Mouse (Mus musculus) limb, embryonic 11.5 days (tissue): Measurements from ENCODE around the gene Grip1. TPM values are rescaled to one million over a fixed set of nuclear protein-coding genes. Genes with fewer than 3 reads are reported as not detected.
A peak's percentile ranks its signal among the peaks of the same experiment; 100 is the strongest.

ENCODE experiments used
- ATAC-seq: fragments of 200-750 bp; cut with Nextera tagmentation; 2 replicates; pipeline ENCODE4 v1.8.0; 2017; ENCODE audit warnings: low read depth; ENCODE audit not compliant: insufficient number of reproducible peaks, low FRiP score, low TSS enrichment
- DNase-seq: peaks from one replicate; pipeline ENCODE4 v3.0.0-alpha.2; 2015; ENCODE audit warnings: low spot score
- H3K27ac ChIP-seq: fragments of 300-500 bp; sonication (generic); replicated peaks from 2 replicates; pipeline ENCODE4 v1.5.1; 2014; ENCODE audit warnings: low read depth, mild to moderate bottlenecking, low read length
- H3K27me3 ChIP-seq: fragments of 300-500 bp; sonication (generic); 2 replicates; pipeline ENCODE4 v1.6.1; 2014; ENCODE audit warnings: mild to moderate bottlenecking, low read length, mixed read lengths; ENCODE audit not compliant: control insufficient read depth, insufficient read depth
- H3K36me3 ChIP-seq: fragments of 300-500 bp; sonication (generic); 2 replicates; pipeline ENCODE4 v1.6.1; 2014; ENCODE audit warnings: mild to moderate bottlenecking, low read length, moderate library complexity, mixed read lengths; ENCODE audit not compliant: control insufficient read depth, insufficient read depth
- H3K4me1 ChIP-seq: fragments of 300-500 bp; sonication (generic); 2 replicates; pipeline ENCODE4 v1.6.1; 2014; ENCODE audit warnings: low read length, mixed read lengths; ENCODE audit not compliant: control insufficient read depth, insufficient read depth
- H3K4me2 ChIP-seq: fragments of 300-500 bp; sonication (generic); 2 replicates; pipeline ENCODE4 v1.6.1; 2014; ENCODE audit warnings: low read depth, mild to moderate bottlenecking, moderate library complexity; ENCODE audit not compliant: severe bottlenecking
- H3K4me3 ChIP-seq: fragments of 300-500 bp; sonication (generic); 2 replicates; pipeline ENCODE4 v1.5.1; 2014; ENCODE audit warnings: low read depth, low read length
- H3K9ac ChIP-seq: fragments of 300-500 bp; sonication (generic); 2 replicates; pipeline ENCODE4 v1.6.1; 2014; ENCODE audit warnings: mild to moderate bottlenecking, low read length
- H3K9me3 ChIP-seq: fragments of 300-500 bp; sonication (generic); 2 replicates; pipeline ENCODE4 v1.6.1; 2016; ENCODE audit warnings: low read length; ENCODE audit not compliant: control insufficient read depth
- WGBS: fragments of 180-500 bp; shearing (Covaris S2); extraction: QIAGEN DNeasy Blood & Tissue Kit; methylation state at CpG from one replicate; pipeline ENCODE4 v1.1.7; 2014; 5-methylcytosine and 5-hydroxymethylcytosine counted together
- polyA plus RNA-seq: library from polyadenylated mRNA; unstranded; fragments of >200 nt; fragmentation: Nextera tagmentation; extraction: Ambion mirVana; gene quantifications from 2 replicates; pipeline ENCODE4 v1.2.1, GENCODE M21; 2014

Grip1 gene
- polyA plus RNA-seq, 1 experiment from 2014 or later = 3.7 TPM

- WGBS = 57% methylated on average over 5 of the region's 5 CpGs
- H3K9ac ChIP-seq = no peak overlapping the region
- no peaks in the 10 kb centered on the region for H3K9me3 ChIP-seq
- peaks cover 3% of the 10 kb centered on the region; the same call in 1 of the 2 replicates for H3K4me1 ChIP-seq
- no peak overlapping the region for H3K4me3 ChIP-seq
- DNase-seq = no peak
- H3K36me3 ChIP-seq = no peaks in the 10 kb centered on the region
- H3K27ac ChIP-seq = no peak overlapping the region
- ATAC-seq = no peak
- H3K27me3 ChIP-seq = no peaks in the 10 kb centered on the region
- H3K4me2 ChIP-seq = no peak overlapping the region
Measured at GRCm38 (mm10) chr10:119596822-119597221, 143.2 kb downstream of the Grip1 start.

GRCm38 (mm10) chr10:119607501-119607900 is 153.9 kb downstream of the Grip1 start:
- DNase-seq = no peak
- Histone ChIP-seq H3K9ac (no peak overlapping the region), H3K27ac (no peak overlapping the region), H3K4me1 (no peaks in the 10 kb centered on the region), H3K4me3 (no peak overlapping the region), H3K27me3 (no peaks in the 10 kb centered on the region), H3K9me3 (no peaks in the 10 kb centered on the region), H3K4me2 (no peak overlapping the region), H3K36me3 (no peaks in the 10 kb centered on the region)
- ATAC-seq = no peak
- 92% methylated on average over 6 of the region's 6 CpGs for WGBS

GRCm38 (mm10) chr10:119608998-119609397 is 155.4 kb downstream of the Grip1 start:
- no peak overlapping the region for H3K4me2 ChIP-seq
- H3K36me3 ChIP-seq = no peaks in the 10 kb centered on the region
- H3K27me3 ChIP-seq = no peaks in the 10 kb centered on the region
- DNase-seq (no peak), ATAC-seq (no peak)
- no peak overlapping the region for H3K9ac ChIP-seq
- H3K4me3 ChIP-seq = no peak overlapping the region
- 87% methylated on average over 7 of the region's 7 CpGs for WGBS
- H3K4me1 ChIP-seq = no peaks in the 10 kb centered on the region
- H3K27ac ChIP-seq = no peak overlapping the region
- no peaks in the 10 kb centered on the region for H3K9me3 ChIP-seq

GRCm38 (mm10) chr10:119610279-119610895 is 156.8 kb downstream of the Grip1 start:
- no peak overlapping the region for H3K4me3 ChIP-seq
- DNase-seq (peak; percentile 50), ATAC-seq (no peak)
- no peaks in the 10 kb centered on the region for H3K9me3 ChIP-seq
- H3K9ac ChIP-seq = no peak overlapping the region
- no peaks in the 10 kb centered on the region for H3K27me3 ChIP-seq
- H3K36me3 ChIP-seq = no peaks in the 10 kb centered on the region
- H3K4me1 ChIP-seq = peaks cover 9% of the 10 kb centered on the region
- WGBS = 66% methylated on average over 9 of the region's 9 CpGs
- H3K4me2 ChIP-seq = no peak overlapping the region
- H3K27ac ChIP-seq = no peak overlapping the region

GRCm38 (mm10) chr10:119612034-119612433 is 158.4 kb downstream of the Grip1 start:
- DNase-seq (no peak), ATAC-seq (no peak)
- H3K27ac ChIP-seq = no peak overlapping the region
- no peak overlapping the region for H3K9ac ChIP-seq
- WGBS = 82% methylated on average over 5 of the region's 5 CpGs
- H3K36me3 ChIP-seq = no peaks in the 10 kb centered on the region
- no peaks in the 10 kb centered on the region for H3K27me3 ChIP-seq
- H3K4me1 ChIP-seq = peaks cover 18% of the 10 kb centered on the region
- no peak overlapping the region for H3K4me3 ChIP-seq
- no peaks in the 10 kb centered on the region for H3K9me3 ChIP-seq
- H3K4me2 ChIP-seq = no peak overlapping the region

- no peak overlapping the region for H3K4me3 ChIP-seq
- H3K4me1 ChIP-seq = peaks cover 19% of the 10 kb centered on the region
- no peak overlapping the region for H3K4me2 ChIP-seq
- H3K9ac ChIP-seq = no peak overlapping the region
- no peaks in the 10 kb centered on the region for H3K27me3 ChIP-seq
- no peak overlapping the region for H3K27ac ChIP-seq
- WGBS = 53% methylated on average over 7 of the region's 7 CpGs
- H3K36me3 ChIP-seq = no peaks in the 10 kb centered on the region
- H3K9me3 ChIP-seq = no peaks in the 10 kb centered on the region
- ATAC-seq = no peak
- no peak for DNase-seq
Measured at GRCm38 (mm10) chr10:119614726-119615125, 161.1 kb downstream of the Grip1 start.

GRCm38 (mm10) chr10:119615240-119615885 is 161.7 kb downstream of the Grip1 start:
- no peaks in the 10 kb centered on the region for H3K27me3 ChIP-seq
- no peaks in the 10 kb centered on the region for H3K36me3 ChIP-seq
- WGBS = 76% methylated on average over 14 of the region's 14 CpGs
- H3K9ac ChIP-seq = no peak overlapping the region; the same call in 1 of the 2 replicates
- H3K4me1 ChIP-seq = peaks cover 19% of the 10 kb centered on the region
- ATAC-seq = peak; percentile 59; the same call in 1 of the 2 replicates
- H3K9me3 ChIP-seq = no peaks in the 10 kb centered on the region
- H3K27ac ChIP-seq = no peak overlapping the region
- H3K4me2 ChIP-seq = no peak overlapping the region
- peak; percentile 53 for DNase-seq
- no peak overlapping the region for H3K4me3 ChIP-seq

GRCm38 (mm10) chr10:119616078-119616477 is 162.4 kb downstream of the Grip1 start:
- Histone ChIP-seq H3K4me1 (peaks cover 19% of the 10 kb centered on the region), H3K9ac (no peak overlapping the region), H3K27ac (no peak overlapping the region; the same call in 1 of the 2 replicates), H3K9me3 (no peaks in the 10 kb centered on the region), H3K4me2 (no peak overlapping the region), H3K4me3 (no peak overlapping the region), H3K36me3 (no peaks in the 10 kb centered on the region), H3K27me3 (no peaks in the 10 kb centered on the region)
- ATAC-seq (no peak), DNase-seq (no peak)
- WGBS = 85% methylated on average over 3 of the region's 3 CpGs
